Mouse (Mus musculus): Measurements from ENCODE around the gene Slc17a2.
"Not testable (repeated sequence)": the region's sequence is repeated elsewhere in the genome, so short reads cannot be mapped to it uniquely, and the experiment has no call there.

Slc17a2 gene

DNA sequence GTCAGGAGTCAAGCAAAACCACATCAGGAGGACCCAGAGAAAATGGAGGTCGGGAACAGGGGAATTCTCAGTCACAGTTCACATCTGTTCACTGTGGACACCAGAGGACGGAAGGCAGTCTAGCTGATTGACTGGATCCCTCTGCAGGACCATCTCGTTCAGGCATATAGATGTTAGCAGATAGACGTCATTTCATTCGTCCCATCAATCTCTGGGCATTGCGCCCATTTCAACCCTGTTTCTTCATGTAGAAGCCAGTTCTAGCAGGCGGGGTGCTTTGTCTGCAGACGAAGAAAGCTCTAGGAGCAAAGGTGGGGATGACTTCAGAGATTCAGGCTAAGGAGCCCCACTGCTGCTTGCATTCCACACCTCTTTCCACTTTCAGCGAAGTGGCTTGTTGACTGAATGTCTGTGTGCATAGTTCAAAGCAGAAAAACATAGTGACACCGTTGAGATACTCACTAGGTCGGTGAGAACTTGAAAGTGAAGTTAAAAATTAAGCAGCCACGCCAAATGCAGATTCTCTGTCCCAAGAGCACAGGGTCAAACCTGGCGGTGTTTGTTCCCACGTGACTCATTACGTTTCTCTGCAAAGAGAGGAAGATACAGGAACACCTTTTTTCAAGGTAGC lies at the start of gene Slc17a2:
Slc17a2 (plus strand) TSS at position 572 of the 631 bp plus-strand sequence.
- no peak for DNase-seq (ENCODE audit: low spot score)

DNA sequence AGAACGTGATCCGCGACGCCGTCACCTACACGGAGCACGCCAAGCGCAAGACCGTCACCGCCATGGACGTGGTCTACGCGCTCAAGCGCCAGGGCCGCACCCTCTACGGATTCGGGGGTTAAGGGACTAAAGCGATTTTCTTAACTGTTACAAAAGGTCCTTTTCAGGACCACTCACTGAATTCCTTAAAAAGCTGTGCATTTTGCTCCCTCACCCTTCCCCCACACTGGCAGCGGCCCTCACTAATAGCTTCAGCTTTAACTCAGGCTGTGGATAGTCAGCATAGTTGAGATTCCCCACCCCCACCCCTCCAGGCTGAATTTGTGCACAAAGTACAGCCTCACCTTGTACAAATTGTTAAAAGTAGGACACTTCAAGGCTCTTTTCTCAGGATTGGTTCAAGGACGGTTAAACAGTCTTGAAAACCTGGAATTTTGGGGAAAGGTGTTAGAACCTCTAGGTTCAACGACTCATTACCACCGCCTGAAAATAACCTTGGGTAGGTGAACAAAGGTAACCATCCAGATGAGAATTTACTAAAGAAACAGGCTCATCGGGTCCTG lies 49.5 kb upstream of the Slc17a2 start:
- no peak for DNase-seq (ENCODE audit: low spot score)

DNA sequence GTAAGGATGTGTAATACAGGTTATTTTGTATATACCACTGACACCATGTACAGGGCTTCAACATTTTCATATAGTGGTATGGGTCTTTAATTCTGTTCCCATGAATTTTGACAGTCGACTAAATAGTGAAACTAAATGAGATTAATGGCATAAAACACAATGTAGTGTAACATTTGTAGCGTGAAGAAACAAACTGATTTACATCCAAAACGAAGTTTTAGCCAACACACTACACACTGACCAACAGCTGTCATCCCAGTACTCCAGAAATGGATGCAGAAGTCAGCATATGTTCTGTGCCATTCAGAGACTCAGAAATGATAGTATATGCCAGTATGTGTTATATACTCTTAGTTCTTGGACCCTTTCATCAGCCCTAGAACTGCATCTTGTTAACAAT lies 48.9 kb upstream of the Slc17a2 start:
- no peak for DNase-seq (ENCODE audit: low spot score)

DNA sequence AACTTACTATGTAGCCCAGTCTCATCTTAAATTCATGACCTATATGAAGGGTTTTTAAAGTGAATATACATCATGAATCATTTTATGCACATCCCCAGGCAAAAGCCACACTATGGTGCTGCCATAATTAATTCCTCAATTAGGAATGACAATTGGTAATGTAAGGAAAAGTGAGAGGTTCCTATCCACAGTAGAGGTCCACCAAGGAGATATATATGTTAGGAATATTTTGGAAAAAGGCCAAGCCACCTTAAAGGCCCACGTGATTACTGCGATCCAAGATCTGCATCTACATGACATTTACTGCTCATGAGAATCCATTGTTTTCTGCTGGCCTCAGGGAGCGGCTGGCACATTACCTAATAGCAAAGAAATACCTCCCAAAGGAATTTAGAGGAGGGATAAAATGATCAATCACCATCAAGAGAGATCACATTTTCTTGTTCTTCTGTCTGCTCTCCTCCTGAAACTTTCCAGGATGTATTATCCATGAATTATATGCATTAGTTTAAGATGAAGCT lies 47.5 kb upstream of the Slc17a2 start:
- no peak for DNase-seq (ENCODE audit: low spot score)

DNA sequence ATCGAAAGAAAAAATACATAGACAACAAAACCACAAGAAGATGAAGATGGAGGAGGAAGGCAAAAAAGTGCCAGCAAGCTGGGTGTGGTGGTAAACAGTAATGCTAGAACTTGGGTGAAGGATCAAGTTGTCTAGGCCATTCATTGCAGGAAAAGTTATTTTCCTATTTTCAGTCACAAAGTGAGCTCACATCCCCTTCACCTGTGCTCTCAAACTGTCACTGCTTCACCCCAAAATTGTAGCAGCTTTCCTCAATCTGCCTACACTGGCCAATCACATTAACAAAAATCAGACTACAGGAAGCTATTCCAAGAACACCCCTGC lies 46.9 kb upstream of the Slc17a2 start:
- no peak for DNase-seq (ENCODE audit: low spot score)

DNA sequence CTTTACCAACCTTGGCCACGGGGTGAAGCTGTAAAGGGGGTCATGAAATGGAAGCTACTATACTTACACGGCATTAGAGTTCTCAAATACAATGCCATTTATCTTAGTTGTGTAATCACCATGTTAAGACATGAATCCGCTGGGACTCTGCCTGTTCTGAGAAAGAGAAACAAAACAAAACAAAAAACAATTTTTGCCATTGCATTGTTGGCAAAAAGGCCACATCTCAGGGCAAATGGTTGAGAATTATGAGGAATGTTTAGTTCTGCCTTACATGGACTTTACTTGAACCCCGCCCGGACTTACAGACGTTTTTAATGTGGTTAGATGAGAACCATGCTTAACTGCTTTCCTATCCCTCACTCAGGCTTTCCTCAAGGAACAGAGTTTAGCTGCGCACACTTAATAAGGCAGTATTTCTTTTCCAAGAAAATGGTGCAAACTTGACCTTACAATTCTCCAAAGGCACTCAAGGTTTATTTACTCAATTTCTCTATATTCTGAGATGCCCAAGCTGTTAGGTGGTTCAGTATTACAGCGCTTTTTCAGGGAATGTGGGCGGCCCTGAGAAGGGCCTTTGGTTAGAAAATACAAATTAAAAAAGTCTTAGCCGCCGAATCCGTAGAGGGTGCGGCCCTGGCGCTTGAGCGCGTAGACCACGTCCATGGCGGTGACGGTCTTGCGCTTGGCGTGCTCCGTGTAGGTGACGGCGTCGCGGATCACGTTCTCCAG lies 46.4 kb upstream of the Slc17a2 start:
- DNase-seq (ENCODE audit: low spot score), result peak; percentile 39

DNA sequence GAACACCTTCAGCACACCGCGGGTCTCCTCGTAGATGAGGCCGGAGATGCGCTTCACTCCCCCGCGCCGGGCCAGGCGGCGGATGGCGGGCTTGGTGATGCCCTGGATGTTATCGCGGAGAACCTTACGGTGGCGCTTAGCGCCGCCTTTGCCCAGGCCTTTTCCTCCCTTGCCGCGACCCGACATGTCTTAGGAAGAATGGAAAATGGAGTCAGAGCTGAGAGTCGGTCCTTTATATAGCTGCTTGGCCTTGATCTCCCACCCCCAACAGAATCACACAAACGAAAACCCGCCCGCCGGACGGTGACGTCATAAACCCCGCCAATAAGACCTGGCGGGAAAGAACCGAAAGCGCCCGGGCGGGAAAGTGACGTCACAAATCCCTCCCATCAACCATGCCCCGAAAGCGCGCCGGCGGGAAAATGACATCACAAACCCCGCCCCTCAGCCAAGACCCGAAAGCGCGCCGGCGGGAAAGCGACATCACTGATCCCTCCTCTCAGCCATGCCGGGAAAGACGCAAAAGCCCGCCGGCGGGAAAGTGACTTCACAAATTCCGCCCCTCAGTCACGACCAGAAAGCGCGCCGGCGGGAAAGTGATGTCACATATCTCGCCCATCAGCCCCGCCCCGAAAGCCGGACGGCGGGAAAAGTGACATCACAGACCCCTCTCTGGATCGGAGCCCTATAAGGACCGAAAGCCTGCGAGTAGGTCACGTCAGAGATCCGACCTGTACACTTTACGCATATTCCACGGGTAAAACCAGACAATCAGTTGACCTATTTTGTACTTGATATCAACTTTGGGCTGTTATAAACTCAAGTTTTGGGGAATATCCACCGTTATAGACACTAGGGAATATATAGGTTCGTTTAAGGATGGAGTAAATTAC lies 45.6 kb upstream of the Slc17a2 start, which contains the start of gene Hist1h4a:
Hist1h4a (minus strand) TSS at position 259 of the 893 bp plus-strand sequence.
- DNase-seq (ENCODE audit: low spot score), result peak; percentile 98

DNA sequence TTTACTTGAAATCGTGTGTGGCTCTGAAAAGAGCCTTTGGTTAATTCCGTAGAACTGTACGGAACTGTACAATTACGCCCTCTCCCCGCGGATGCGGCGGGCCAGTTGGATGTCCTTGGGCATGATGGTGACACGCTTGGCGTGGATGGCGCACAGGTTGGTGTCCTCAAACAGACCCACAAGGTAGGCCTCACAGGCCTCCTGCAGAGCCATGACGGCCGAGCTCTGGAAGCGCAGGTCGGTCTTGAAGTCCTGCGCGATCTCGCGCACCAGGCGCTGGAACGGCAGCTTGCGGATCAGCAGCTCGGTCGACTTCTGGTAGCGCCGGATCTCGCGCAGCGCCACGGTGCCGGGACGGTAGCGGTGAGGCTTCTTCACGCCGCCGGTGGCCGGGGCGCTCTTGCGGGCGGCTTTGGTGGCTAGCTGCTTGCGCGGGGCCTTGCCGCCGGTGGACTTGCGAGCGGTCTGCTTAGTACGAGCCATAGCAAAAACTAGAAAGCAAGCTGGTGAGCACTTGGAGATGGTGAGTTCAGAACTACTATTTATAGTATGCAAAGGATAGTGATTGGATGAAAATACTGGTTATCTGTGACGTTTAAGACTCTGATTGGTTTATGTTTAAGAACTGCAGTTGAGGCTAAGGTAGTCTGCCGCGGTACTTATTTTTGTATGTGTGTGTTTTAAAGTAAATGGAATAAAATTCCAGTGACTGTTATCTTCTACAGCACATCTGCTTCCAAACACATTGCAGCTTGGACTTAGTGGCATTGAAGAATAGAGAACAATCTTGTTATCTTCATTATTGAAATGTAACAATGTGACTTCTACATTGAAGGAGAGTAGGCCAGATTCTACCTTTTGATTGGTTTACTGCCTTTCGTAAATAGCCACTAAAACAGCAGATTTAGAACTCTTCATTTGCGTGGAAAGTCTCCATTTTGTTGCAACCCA lies 44.6 kb upstream of the Slc17a2 start, which contains the start of gene Hist1h3a:
Hist1h3a (minus strand) TSS at position 516 of the 951 bp plus-strand sequence.
- DNase-seq (ENCODE audit: low spot score), result peak; percentile 57

DNA sequence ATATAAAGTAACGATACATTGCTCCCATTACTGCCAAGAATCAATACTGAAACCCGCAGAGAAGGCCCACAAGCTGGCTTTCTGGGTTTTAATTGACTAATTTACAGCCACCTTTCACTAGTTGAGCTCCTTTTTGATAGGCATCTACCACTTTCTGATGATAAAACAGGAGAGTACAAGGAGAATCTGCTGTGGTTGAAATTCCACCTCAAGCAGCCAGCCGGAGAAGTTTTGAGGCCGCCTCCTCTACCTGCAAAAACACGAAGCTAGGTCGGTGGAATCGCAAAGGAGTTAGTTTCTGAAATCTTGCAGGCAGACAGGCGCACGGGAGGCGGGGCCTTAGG lies 43.6 kb upstream of the Slc17a2 start:
- no peak for DNase-seq (ENCODE audit: low spot score)

DNA sequence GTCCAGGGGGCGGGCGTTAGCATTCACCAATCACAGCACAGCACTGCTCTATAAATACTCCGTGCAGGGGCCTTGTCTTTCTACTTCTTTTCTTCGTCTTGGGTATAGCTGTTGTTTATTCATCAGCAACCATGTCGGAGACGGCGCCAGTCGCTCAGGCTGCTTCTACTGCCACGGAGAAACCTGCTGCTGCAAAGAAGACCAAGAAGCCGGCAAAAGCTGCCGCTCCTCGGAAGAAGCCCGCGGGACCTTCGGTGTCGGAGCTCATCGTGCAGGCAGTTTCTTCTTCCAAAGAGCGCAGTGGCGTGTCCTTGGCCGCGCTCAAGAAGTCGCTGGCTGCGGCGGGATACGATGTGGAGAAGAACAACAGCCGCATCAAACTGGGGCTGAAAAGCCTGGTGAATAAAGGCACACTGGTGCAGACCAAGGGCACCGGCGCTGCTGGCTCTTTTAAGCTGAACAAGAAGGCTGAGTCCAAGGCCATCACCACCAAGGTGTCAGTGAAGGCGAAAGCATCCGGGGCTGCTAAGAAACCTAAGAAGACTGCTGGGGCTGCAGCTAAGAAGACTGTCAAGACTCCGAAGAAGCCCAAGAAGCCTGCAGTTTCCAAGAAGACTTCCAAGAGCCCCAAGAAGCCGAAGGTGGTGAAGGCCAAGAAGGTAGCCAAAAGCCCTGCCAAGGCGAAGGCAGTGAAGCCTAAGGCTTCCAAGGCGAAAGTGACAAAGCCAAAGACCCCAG lies 43.0 kb upstream of the Slc17a2 start, which contains the start of gene Hist1h1a:
Hist1h1a (plus strand) TSS at position 81 of the 738 bp plus-strand sequence.
- DNase-seq (ENCODE audit: low spot score), result peak; percentile 83

DNA sequence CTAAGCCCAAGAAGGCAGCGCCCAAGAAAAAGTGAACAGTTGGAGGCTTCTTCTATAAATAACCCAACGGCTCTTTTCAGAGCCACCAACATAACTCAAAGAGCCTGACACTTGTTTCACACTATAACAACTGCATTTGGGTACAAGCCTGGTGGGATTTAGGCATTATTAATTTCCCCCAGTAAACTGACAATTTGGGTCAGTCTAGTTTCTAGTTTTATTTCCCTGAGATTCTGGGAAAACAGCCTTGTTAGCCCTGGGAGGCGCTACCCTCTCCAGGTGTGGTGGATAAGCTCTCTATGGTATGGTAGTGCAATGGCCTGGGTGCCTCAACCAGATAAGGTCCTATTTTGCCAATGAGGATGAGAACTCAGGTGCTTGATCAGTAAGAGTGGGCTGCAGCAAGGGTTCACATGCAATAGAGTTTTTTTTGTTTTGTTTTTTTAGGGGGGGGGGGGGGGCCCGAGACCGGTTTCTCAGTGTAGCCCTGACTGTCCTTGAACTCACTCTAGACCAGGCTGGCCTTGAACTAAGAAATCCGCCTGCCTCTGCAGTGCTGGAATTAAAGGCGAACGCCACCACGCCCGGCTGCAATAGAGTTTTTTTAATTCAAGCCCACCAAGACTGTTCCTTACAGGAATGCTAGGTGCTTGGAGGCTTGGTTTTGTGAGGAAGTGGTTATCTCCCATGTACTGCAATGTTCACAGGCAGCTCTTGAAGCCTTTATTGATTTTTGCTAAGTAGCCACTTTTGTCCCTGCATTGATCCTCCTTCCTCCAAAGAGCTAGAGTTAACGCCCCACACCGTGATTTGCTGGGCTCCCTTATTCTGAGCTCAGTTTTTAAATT lies 42.2 kb upstream of the Slc17a2 start:
- DNase-seq (ENCODE audit: low spot score), result no peak

DNA sequence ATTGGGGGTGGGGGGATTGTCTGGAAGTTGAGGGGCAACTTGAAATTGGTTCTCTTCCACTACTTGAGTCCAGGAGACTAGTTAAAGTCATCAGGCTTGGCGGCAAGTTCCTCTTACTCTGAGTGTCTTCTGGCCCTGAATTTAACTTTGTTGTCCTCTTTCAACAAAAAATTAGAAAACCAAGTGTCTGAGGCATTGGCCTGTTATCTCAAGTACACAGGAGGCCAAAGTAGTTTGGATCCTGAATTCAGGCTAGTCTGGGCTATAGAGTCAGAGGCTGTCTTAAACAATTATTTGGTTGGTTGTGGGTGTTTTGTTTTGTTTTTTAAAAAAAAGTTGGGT lies 41.6 kb upstream of the Slc17a2 start:
- DNase-seq (ENCODE audit: low spot score), result no peak

DNA sequence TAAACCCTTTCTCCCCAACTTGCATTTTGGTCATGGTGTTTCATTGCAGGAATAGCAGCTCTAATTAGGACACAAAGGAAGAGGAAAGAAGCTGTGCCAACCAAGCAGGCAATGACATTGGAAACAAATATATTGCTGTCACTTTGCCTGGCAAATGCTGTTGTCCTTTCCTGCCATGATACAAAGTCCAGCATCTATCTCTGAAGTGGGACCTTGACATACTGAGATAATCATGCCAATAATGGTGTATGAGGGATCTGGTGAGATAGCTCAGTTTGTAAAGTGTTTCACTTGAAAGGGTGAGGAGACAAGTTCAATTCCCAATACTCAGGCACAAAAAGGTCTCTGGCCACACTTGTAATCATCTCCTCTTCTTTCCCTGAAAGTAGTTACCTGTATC lies 40.0 kb upstream of the Slc17a2 start:
- DNase-seq (ENCODE audit: low spot score), result no peak

DNA sequence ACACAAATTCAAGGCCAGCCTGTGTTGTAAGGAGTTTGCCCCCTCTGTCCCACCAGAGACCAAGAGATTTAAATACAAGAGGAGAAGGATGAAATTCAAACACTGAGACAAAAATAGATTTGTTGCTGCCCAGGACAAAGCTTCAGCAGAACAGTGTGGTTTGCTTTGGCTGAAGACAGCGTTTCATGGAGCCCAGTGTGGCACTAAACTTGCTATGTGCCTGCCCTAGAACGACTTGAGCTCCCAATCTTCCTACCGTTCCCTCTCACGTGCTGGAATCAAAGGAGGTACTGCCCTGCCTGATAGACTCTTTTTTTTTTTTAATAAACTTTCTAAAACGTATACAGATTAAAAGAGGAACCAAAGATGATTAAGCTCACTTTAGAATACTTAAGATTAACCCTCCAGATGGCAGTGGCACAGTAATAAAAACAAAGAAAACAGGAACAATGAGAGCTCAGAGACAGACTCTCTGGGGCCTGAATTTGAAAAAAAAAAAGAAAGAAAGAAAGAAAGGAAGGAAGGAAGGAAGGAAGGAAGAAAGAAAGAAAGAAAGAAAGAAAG lies 37.9 kb upstream of the Slc17a2 start:
- no peak for DNase-seq (ENCODE audit: low spot score)

DNA sequence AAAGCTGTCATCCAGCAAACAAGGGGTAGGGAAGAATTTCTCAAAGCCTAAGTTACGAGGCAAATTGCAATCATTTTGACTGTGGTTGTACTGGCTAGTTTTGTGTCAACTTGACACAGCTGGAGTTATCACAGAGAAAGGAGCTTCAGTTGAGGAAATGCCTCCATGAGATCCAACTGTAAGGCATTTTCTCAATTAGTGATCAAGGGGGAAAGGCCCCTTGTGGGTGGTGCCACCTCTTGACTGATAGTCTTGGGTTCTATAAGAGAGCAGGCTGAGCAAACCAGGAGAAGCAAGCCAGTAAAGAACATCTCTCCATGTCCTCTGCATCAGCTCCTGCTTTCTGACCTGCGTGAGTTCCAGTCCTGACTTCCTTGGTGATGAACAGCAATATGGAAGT lies 37.2 kb upstream of the Slc17a2 start, which contains the start of gene Trim38:
Trim38 (plus strand) TSS at position 301 of the 400 bp plus-strand sequence.
- DNase-seq (ENCODE audit: low spot score), result not testable (repeated sequence)

DNA sequence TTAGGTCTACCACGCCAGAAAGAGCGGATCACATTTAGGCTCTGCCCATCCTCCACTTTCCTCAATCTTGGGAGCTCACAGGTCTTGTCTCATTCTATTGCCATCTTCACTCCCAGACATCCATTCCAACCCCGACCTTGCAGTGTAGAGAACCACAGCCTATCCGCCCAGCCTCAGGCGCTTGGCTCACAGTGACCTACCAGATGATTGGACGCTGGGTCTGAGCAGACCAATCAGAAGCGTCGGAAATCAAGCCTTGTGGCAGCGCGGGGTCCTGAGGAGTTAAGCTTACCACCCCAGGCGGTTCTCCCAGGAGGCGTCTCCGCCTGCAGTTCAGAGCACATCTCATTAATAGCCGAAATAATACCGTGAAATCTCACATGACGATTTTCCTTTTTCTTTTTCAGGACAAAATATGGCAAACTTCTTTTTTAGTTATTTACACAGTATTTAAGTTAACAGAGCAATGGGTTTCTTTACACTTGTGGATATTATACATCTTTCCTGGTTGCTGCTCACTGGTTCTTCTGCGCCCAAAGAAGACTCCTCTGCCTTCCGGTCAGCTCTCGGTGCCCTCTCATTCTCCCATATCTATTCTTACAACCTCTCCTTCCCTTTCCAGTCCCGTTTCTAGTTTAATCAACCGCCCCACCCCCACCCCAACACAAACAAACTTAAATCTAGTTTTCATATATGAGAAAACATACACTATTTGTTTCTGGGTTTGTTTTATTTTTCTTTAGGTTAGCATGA lies 34.1 kb upstream of the Slc17a2 start:
- no peak for DNase-seq (ENCODE audit: low spot score)

DNA sequence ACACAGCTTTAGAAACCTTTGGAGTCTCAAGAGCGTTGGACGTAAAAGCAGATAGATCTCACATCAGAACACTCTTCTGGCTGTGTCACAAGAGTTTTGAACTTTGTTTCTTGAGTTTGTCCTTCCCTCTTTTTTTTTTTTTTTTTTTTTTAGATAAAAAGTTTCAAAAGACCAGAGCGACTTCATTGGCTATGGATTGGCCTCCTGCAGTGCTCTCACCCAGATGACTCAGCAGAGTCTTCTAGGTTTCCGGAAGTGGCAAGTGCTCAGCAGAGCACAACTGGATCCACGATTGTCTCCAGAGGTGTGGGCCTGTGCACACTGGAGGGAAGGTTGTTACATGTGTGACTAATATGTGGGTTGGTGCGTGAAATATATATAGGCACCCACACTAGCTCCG lies 28.5 kb upstream of the Slc17a2 start:
- no peak for DNase-seq (ENCODE audit: low spot score)

DNA sequence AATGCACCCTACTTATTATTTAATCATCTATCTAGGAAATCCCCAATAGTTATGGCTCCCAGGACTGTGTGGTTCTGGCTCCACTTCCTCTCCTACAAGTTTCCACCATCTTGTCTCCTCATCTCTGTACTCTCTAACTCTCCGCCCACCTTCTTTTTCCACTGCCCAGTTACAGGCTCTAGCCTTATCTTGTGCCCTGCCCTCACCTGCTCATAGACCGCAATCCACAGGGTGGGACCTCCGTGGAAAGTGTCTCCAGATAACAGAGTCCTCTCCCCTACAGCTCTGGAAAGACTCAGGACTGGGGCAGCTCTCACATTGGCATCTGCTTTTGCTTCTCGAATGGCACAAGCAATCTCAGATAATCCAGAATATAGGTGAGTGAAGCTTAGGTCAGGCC lies 27.8 kb upstream of the Slc17a2 start:
- DNase-seq (ENCODE audit: low spot score), result no peak
